Mouse (Mus musculus) liver, embryonic 12.5 days (tissue): Measurements from ENCODE around the gene Prlh. TPM values are rescaled to one million over a fixed set of nuclear protein-coding genes. Genes with fewer than 3 reads are reported as not detected.

Experiments
- ATAC-seq: fragments of 200-750 bp; cut with Nextera tagmentation; 2 replicates; pipeline ENCODE4 v1.8.0; 2017; ENCODE audit warnings: moderate number of reproducible peaks, mild to moderate bottlenecking, moderate library complexity
- H3K27ac ChIP-seq: fragments of 300-500 bp; sonication (generic); 2 replicates; pipeline ENCODE4 v1.5.1; 2016; ENCODE audit warnings: mild to moderate bottlenecking
- H3K27me3 ChIP-seq: fragments of 300-500 bp; sonication (generic); replicated peaks from 2 replicates; pipeline ENCODE4 v1.6.1; 2016; ENCODE audit warnings: mild to moderate bottlenecking, moderate library complexity
- H3K36me3 ChIP-seq: fragments of 300-500 bp; sonication (generic); 2 replicates; pipeline ENCODE4 v1.6.1; 2016; ENCODE audit warnings: mild to moderate bottlenecking, moderate library complexity
- H3K4me1 ChIP-seq: fragments of 300-500 bp; sonication (generic); 2 replicates; pipeline ENCODE4 v1.6.1; 2016
- H3K4me2 ChIP-seq: fragments of 300-500 bp; sonication (generic); 2 replicates; pipeline ENCODE4 v1.6.1; 2016; ENCODE audit warnings: mild to moderate bottlenecking, moderate library complexity
- H3K4me3 ChIP-seq: fragments of 300-500 bp; sonication (generic); 2 replicates; pipeline ENCODE4 v1.5.1; 2016; ENCODE audit warnings: mild to moderate bottlenecking, moderate library complexity
- H3K9ac ChIP-seq: fragments of 300-500 bp; sonication (generic); 2 replicates; pipeline ENCODE4 v1.6.1; 2016; ENCODE audit warnings: mild to moderate bottlenecking, moderate library complexity
- H3K9me3 ChIP-seq: fragments of 300-500 bp; sonication (generic); replicated peaks from 2 replicates; pipeline ENCODE4 v1.6.1; 2016; ENCODE audit warnings: mild to moderate bottlenecking, moderate library complexity
- WGBS: fragments of 180-500 bp; shearing (Covaris S2); methylation state at CpG from one replicate; pipeline ENCODE4 v1.1.7; 2016; ENCODE audit not compliant: insufficient replicate concordance; 5-methylcytosine and 5-hydroxymethylcytosine counted together
- polyA plus RNA-seq: library from polyadenylated mRNA; unstranded; fragments of >200 nt; fragmentation: Nextera tagmentation; extraction: Ambion mirVana; gene quantifications from 2 replicates; pipeline ENCODE4 v1.2.1, GENCODE M21; 2016

Prlh gene
- polyA plus RNA-seq: 0.67 TPM in 1 of 2 replicates, not detected in the other

- no peaks in the 10 kb centered on the region for H3K9me3 ChIP-seq
- no peak within 1 kb of the TSS for H3K27ac ChIP-seq
- 78% methylated on average over 8 of the region's 8 CpGs for WGBS
- H3K4me1 ChIP-seq: peaks cover 13% of the 10 kb centered on the region
- H3K36me3 ChIP-seq: no peaks in the 10 kb centered on the region
- peak within 1 kb of the TSS; percentile 29; the same call in 1 of the 2 replicates for H3K4me2 ChIP-seq
- no peaks in the 10 kb centered on the region for H3K27me3 ChIP-seq
- no peak for ATAC-seq
- no peak within 1 kb of the TSS for H3K9ac ChIP-seq
- H3K4me3 ChIP-seq: no peak within 1 kb of the TSS
Observed at GRCm38 (mm10) chr1:90952808-90953207, at the start of gene Prlh. Gene Prlh, plus strand, starts transcription at chr1:90953108.

DNA sequence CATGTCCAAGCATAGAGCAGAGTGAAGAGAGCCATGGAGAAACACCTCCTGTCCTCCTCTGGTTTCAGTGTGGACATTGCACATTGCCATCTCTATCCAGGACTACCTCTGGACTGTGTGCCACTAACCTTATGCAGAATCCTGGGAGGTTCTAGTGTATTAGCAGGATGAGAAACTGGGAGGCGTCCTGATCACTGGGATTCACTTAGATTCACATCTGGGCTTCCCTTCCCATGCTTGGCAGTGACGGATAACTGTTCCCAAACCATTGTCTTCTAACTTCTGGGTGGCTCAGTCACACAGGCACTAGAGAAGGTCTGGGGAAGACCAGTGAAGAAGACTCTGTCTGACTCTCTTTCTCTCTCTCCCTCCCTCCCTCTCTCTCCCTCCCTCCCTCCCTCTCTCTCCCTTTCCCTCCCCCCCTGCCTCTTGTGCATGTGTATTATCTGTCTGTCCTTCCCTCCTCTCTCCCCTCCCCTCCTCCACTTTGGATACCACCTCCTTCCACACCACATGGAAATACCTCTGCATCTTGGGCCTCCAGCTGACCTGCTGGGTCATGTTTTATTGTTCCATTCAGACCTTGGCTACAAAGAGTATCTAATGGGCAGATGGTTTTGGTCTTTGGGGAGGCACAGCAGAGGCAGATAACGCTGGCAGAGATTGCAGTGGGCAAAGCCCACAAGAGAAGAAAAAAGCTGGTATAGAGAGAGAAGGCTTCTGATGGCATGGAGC, 49.5 kb upstream of the Prlh start:
- Histone ChIP-seq H3K4me1 (no peaks in the 10 kb centered on the region), H3K27me3 (0 out of 2 replicates have a peak, but pooled peaks cover 1% of the 10 kb centered on the region), H3K9ac (no peak overlapping the region), H3K9me3 (no peaks in the 10 kb centered on the region), H3K36me3 (no peaks in the 10 kb centered on the region), H3K27ac (no peak overlapping the region), H3K4me3 (no peak overlapping the region), H3K4me2 (no peak overlapping the region)
- ATAC-seq: no peak
- WGBS: 38% methylated on average over 3 of the region's 3 CpGs

DNA sequence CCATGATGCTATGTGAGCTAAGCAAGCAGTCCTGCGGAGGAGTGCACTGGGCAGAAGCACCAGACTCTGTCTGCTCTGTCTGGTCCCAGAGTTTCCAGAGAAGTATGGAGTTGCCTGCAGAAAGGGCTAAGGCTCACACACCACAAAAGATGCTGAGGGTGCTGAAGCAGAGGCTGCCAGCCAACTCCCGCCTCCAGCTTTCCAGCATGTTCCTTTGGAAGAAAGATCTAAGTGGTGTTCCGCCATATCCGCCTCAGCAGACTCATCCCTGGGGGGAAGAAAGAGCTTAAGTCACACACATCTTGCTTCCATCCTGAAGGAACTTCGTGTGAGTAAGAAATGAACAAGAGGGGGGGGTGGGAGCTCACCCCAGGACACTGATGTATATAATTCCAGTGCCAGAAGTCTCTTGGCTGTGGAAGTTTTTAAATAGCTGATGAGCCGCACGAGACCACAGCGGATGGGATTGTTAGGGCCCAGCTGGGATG, 48.9 kb upstream of the Prlh start:
- no peaks in the 10 kb centered on the region for H3K4me1 ChIP-seq
- H3K9me3 ChIP-seq: no peaks in the 10 kb centered on the region
- no peak overlapping the region for H3K27ac ChIP-seq
- no peak overlapping the region for H3K9ac ChIP-seq
- H3K36me3 ChIP-seq: no peaks in the 10 kb centered on the region
- no peak for ATAC-seq
- no peak overlapping the region for H3K4me2 ChIP-seq
- no peak overlapping the region for H3K4me3 ChIP-seq
- H3K27me3 ChIP-seq: 0 out of 2 replicates have a peak, but pooled peaks cover 4% of the 10 kb centered on the region
- WGBS: 65% methylated on average over 8 of the region's 8 CpGs

DNA sequence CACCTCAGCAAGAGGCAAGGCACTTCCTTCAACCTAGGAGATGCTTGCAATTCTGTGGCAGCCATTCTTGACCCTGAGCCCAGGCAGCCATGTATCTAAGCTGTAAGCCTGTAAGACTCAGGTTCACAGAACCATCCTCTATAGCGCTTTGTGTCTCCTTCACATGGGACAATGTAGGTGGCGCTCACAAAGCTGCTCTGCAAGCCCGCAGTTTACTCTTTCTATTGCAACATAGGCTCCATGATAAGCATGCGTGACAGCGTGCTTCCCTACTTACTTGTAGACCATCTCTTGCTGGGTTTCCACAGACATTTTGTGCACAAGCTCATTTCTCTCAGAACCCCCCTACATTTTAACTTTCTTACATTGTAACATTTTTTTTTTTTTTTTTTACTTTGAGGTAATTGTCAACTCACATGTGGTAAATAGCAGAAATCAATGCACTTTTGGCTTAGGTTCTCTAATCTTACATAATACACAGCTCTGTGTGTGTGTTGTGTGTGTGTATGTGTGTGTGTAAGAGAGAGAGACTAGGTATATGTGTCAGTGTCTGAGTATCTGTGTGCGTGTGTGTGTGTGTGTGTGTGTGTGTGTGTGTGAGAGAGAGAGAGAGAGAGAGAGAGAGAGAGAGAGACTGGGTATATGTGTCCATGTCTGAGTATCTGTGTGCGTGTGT, 48.0 kb upstream of the Prlh start:
- no peaks in the 10 kb centered on the region for H3K36me3 ChIP-seq
- WGBS: 63% methylated on average over 7 of the region's 7 CpGs
- H3K4me3 ChIP-seq: no peak overlapping the region
- 0 out of 2 replicates have a peak, but pooled peaks cover 4% of the 10 kb centered on the region for H3K27me3 ChIP-seq
- H3K9ac ChIP-seq: no peak overlapping the region
- no peaks in the 10 kb centered on the region for H3K9me3 ChIP-seq
- no peak for ATAC-seq
- no peak overlapping the region for H3K27ac ChIP-seq
- H3K4me2 ChIP-seq: no peak overlapping the region
- no peaks in the 10 kb centered on the region for H3K4me1 ChIP-seq

DNA sequence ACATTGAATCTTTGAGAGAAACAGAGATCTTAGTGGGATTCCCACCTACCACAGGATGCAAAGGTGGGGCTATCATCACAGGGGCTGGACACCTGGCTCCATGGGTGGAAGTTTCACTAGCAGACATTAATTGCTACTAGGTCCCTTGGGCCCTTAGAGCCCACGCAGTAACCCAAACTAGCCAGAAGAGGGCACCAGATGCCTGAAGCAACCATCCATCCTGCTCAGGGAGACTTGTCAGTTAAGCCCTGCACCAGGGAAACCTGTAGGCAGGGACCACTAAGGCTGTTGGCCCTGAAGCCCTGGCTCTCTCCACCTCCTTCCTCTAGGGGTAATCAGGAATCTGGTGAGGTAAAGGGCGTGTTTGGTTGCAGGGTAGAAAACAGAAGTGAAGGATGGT, 46.6 kb upstream of the Prlh start:
- H3K9ac ChIP-seq: no peak overlapping the region
- H3K4me1 ChIP-seq: no peaks in the 10 kb centered on the region
- 5% methylated on average over 2 of the region's 2 CpGs for WGBS
- peaks cover 4% of the 10 kb centered on the region; the same call in 1 of the 2 replicates for H3K27me3 ChIP-seq
- ATAC-seq: no peak
- H3K36me3 ChIP-seq: no peaks in the 10 kb centered on the region
- no peak overlapping the region for H3K4me3 ChIP-seq
- H3K4me2 ChIP-seq: no peak overlapping the region
- no peak overlapping the region for H3K27ac ChIP-seq
- no peaks in the 10 kb centered on the region for H3K9me3 ChIP-seq

GRCm38 (mm10) chr1:90909161-90909560, 43.7 kb upstream of the Prlh start:
- Histone ChIP-seq H3K27ac (no peak overlapping the region), H3K9me3 (no peaks in the 10 kb centered on the region), H3K36me3 (no peaks in the 10 kb centered on the region), H3K4me2 (no peak overlapping the region), H3K4me1 (no peaks in the 10 kb centered on the region), H3K9ac (no peak overlapping the region), H3K27me3 (peaks cover 7% of the 10 kb centered on the region; the same call in 1 of the 2 replicates), H3K4me3 (no peak overlapping the region)
- ATAC-seq: no peak

DNA sequence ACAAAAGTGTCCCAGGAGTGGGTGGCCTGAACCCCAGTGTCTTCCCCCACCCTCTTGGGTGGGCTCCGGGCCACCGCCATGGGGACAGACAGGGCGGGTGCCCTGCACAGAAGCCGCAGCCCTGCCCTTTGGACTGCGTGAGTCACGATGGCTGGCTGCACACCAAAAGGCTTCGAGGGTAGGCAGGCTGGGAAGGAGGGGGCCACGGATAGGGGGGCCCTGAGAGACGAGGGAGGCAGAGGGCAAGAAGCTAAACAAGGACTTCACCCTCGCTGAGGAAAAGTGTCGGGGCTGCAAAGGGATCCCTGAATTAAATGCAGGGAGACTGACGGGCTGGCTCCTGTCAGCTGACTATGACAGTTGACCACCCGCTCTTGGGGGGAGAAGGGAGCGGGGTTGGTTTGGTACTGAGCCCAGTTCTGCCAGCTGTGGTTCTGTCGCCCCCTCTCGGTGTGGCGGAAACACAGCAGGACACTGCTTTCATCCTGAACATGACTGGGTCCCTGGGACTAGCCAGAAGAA, 43.2 kb upstream of the Prlh start:
- no peak for ATAC-seq
- no peaks in the 10 kb centered on the region for H3K9me3 ChIP-seq
- H3K9ac ChIP-seq: no peak overlapping the region
- no peaks in the 10 kb centered on the region for H3K36me3 ChIP-seq
- H3K4me2 ChIP-seq: no peak overlapping the region
- WGBS: 40% methylated on average over 17 of the region's 17 CpGs
- H3K27me3 ChIP-seq: peaks cover 12% of the 10 kb centered on the region; the same call in 1 of the 2 replicates
- H3K4me3 ChIP-seq: no peak overlapping the region
- no peak overlapping the region for H3K27ac ChIP-seq
- H3K4me1 ChIP-seq: no peaks in the 10 kb centered on the region

- Histone ChIP-seq H3K9me3 (no peaks in the 10 kb centered on the region), H3K27ac (no peak overlapping the region), H3K9ac (no peak overlapping the region), H3K4me2 (no peak overlapping the region), H3K4me1 (no peaks in the 10 kb centered on the region), H3K27me3 (peaks cover 41% of the 10 kb centered on the region), H3K4me3 (no peak overlapping the region), H3K36me3 (no peaks in the 10 kb centered on the region)
- 48% methylated on average over 6 of the region's 6 CpGs for WGBS
- ATAC-seq: no peak
Observed at GRCm38 (mm10) chr1:90913231-90913630, 39.7 kb upstream of the Prlh start.

GRCm38 (mm10) chr1:90914948-90915569, 37.8 kb upstream of the Prlh start, which contains the start of gene Mlph:
Gene Mlph, plus strand, starts transcription at chr1:90915085.
- H3K9me3 ChIP-seq: 0 out of 2 replicates have a peak, but pooled peaks cover 5% of the 10 kb centered on the region
- no peaks in the 10 kb centered on the region for H3K4me1 ChIP-seq
- ATAC-seq: no peak
- H3K4me2 ChIP-seq: peak within 1 kb of the TSS; percentile 32
- 0 out of 2 replicates have a peak within 1 kb of the TSS, but pooled peaks have one; percentile 0 for H3K4me3 ChIP-seq
- H3K27me3 ChIP-seq: peaks cover 43% of the 10 kb centered on the region
- WGBS: 13% methylated on average over 18 of the region's 18 CpGs
- H3K27ac ChIP-seq: no peak within 1 kb of the TSS
- H3K36me3 ChIP-seq: no peaks in the 10 kb centered on the region
- no peak within 1 kb of the TSS for H3K9ac ChIP-seq

- H3K4me3 ChIP-seq: no peak overlapping the region
- no peak overlapping the region for H3K9ac ChIP-seq
- H3K4me2 ChIP-seq: no peak overlapping the region
- H3K4me1 ChIP-seq: no peaks in the 10 kb centered on the region
- WGBS: 30% methylated on average over 6 of the region's 6 CpGs
- H3K27ac ChIP-seq: no peak overlapping the region
- ATAC-seq: no peak
- 0 out of 2 replicates have a peak, but pooled peaks cover 6% of the 10 kb centered on the region for H3K9me3 ChIP-seq
- H3K36me3 ChIP-seq: no peaks in the 10 kb centered on the region
- peaks cover 43% of the 10 kb centered on the region for H3K27me3 ChIP-seq
Observed at GRCm38 (mm10) chr1:90917509-90917908, 35.4 kb upstream of the Prlh start.

DNA sequence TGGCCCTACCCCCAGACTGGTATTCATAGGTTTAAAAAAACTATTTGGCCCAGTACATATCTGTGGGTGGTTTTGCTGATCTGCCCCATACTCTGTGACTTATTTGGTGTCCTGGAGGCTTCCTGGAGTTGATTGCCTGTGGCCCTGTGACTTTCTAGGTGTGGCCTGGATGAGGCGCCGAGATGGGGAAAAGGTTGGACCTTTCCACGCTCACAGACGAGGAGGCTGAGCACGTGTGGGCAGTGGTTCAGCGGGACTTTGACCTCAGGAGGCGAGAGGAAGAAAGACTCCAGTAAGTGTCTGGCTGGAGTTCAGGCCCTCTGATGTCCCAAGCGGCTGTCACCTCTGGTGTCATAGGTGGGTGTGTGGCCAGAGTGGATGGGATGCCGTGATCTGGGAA, 31.2 kb upstream of the Prlh start:
- WGBS: 75% methylated on average over 9 of the region's 9 CpGs
- ATAC-seq: no peak
- Histone ChIP-seq H3K27ac (no peak overlapping the region), H3K4me2 (no peak overlapping the region), H3K36me3 (no peaks in the 10 kb centered on the region), H3K4me1 (no peaks in the 10 kb centered on the region), H3K9me3 (0 out of 2 replicates have a peak, but pooled peaks cover 6% of the 10 kb centered on the region), H3K27me3 (peaks cover 17% of the 10 kb centered on the region), H3K9ac (no peak overlapping the region), H3K4me3 (no peak overlapping the region)
